Mouse (Mus musculus): ENCODE measurements around the gene Dlg4. TPM values are rescaled to one million over a fixed set of nuclear protein-coding genes. Genes with fewer than 3 reads are reported as not detected.

The Dlg4 gene
- 100 to 1,000 TPM; 718 to 731 TPM for total RNA-seq (2021)
- long read RNA-seq, experiment 1, full-length matches to known transcripts = 14 of 119 reads
- long read RNA-seq, experiment 1, partial matches to known transcripts = 93 of 119 reads
- long read RNA-seq, experiment 1, other reads (novel, unspliced or antisense) = 12 of 119 reads
- long read RNA-seq, experiment 2, full-length matches to known transcripts = 18 of 109 reads
- long read RNA-seq, experiment 2, partial matches to known transcripts = 80 of 109 reads
- long read RNA-seq, experiment 2, other reads (novel, unspliced or antisense) = 11 of 109 reads

GRCm38 (mm10) chr11:70016669-70017068 lies at the start of gene Dlg4:
Gene Dlg4 (plus strand): TSS chr11:70016942.
- DNase-seq (ENCODE audit: low spot score in 2 of 2) = no peak

GRCm38 (mm10) chr11:69968793-69969192 lies 47.9 kb upstream of the Dlg4 start:
- DNase-seq (ENCODE audit: low spot score in 2 of 2) = no peak

GRCm38 (mm10) chr11:69970222-69970621 lies 46.5 kb upstream of the Dlg4 start:
- DNase-seq (ENCODE audit: low spot score in 2 of 2) = no peak

DNA sequence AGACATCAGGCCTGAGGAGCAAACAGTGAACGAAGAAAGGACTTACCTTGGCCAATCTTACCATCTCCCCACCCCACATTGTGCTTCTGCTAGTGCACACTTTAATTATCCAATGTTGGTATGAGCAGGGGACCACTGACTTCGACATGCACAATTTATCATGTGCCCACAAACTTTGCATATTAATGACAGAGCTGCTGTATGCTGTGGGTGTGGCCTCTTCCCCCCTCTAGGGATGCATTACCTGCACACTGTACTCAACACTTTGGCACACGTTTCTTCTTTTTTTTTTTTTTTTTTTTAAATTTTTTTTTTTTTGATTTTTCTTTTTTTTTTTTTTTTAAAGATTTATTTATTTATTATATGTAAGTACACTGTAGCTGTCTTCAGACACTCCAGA lies 46.0 kb upstream of the Dlg4 start:
- no peak for DNase-seq (ENCODE audit: low spot score in 2 of 2)

DNA sequence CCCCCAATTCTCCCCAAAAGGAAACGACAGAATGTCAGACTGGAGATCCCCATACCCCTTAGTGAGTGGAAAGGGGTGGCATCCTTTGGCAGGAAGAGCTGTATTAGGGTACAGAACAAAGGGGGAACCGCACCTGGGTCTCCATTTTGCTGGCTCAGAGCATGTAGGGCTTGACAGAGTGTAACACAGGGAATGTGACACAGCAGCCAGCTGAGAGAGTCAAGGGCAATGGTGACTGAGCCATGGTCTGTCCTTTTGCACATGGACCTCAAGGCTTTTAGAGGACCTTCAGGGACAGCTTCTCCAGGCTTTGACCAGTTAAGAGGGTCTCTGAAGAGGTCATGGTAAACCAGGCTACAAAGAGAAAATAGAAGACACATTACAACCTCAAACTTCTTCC lies 41.8 kb upstream of the Dlg4 start:
- DNase-seq (ENCODE audit: low spot score in 2 of 2) = no peak

GRCm38 (mm10) chr11:69976271-69976670 lies 40.5 kb upstream of the Dlg4 start:
- DNase-seq (ENCODE audit: low spot score in 2 of 2) = no peak

DNA sequence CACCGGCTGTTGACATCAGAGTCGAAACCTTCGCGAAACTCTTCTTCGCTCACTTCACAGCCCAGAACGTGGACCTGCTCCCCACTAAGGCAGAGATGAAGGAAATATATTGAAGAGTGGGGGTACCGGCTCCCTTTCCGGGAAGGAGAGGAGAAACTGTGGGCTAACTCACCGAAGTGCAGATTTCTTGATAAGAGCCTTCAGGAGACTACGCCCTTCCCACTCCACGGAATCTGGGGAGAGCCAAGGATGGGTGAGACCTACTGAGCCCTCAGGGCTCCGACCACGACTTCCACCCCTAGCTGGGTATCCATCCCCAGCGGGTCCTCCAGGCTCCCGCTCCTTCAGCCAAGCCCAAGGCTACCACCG lies 36.9 kb upstream of the Dlg4 start:
- DNase-seq (ENCODE audit: low spot score in 2 of 2) = no peak

- DNase-seq (ENCODE audit: low spot score in 2 of 2) = peak; percentile 96 to 98
These were observed 36.3 kb upstream of the Dlg4 start for GRCm38 (mm10) chr11:69980196-69981140.

DNA sequence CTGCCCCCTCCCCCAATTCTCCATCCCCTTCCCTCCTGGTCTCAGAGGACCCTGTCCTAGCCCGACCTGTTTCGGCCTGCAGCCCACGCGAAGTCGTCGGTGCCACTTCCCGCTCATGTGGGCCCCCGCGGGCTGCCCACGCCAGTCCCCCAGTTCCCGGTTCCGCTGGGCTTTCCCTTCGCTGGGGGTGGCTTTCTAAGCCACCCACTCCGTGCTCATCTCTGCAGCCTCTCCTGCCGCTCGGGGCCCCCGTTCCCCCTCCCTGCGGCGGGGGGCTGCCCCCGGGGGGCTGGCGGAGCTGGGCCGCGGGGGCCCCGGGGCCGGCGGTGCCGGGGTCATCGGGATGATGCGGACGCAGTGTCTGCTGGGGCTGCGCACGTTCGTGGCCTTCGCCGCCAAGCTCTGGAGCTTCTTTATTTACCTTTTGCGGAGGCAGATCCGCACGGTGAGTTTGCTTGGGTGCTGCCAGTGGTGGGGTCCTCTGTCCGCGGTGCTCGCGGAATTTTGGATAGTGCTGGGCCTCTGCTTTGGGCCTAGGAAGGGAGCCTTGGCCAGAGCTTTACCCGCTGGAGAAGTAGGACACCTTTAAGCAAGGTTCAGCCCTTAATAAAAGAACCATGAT lies 35.5 kb upstream of the Dlg4 start, which contains the start of gene Ctdnep1:
Ctdnep1 (plus strand) TSS at position 16 of the 622 bp plus-strand sequence.
- peak in 1 of 2 experiments; percentile 43 for DNase-seq (ENCODE audit: low spot score in 2 of 2)

DNA sequence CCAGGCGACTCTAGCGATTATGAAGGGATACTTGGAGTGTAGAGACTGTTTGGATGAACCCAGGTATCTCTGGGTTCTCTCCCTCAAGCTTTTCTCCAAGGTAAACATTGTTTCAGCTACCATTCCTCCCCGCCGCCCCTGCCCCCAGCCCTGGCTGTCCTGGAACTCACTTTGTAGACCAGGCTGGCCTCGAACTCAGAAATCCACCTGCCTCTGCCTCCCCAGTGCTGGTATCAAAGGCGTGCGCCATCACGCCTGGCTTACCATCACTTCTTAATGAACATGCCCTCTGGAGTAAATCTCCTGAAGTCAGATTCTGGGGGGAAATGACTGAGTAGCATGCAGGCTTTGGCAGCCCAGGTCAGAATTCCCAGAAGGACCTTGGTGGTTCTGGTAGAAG lies 34.5 kb upstream of the Dlg4 start, which contains the start of gene Elp5:
Elp5 (minus strand) TSS at position 293 of the 400 bp plus-strand sequence.
- no peak for DNase-seq (ENCODE audit: low spot score in 2 of 2)

GRCm38 (mm10) chr11:69982877-69983276 lies 33.9 kb upstream of the Dlg4 start:
- no peak for DNase-seq (ENCODE audit: low spot score in 2 of 2)

DNA sequence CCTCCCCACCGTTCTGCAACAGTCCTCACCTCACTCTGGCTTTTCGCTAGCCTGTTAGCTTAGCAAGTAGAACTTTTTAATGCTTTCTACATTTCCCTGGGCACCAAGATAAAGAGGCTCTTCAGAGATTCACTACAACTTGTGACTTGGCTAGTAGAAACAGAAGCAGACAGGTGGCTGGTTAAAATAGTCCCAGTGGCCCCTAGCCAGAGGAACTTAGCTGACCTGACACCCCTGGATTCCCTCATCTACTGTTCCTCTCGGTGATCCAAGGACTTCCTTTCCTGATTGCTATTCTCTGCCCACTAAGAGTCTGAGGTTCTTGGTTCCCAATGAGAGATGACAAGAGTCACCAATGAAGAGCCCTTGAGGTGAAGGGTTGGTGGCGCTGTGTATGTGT lies 33.4 kb upstream of the Dlg4 start:
- DNase-seq (ENCODE audit: low spot score in 2 of 2) = no peak

DNA sequence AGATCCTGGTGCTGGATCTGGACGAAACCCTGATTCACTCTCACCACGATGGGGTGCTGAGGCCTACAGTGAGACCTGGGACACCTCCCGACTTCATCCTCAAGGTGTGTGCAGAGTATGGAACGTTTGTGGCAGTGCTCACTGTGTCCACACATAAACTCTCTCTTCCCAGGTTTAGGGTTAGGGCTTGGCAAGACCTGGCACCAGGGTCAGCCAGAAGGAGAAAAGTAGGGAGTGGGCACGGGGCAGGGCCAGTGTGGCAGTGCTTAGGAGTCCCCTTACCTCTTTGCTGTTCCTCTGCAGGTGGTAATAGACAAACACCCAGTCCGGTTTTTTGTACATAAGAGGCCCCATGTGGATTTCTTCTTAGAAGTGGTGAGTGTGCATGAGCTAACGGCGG lies 32.3 kb upstream of the Dlg4 start:
- no peak for DNase-seq (ENCODE audit: low spot score in 2 of 2)

- no peak for DNase-seq (ENCODE audit: low spot score in 2 of 2)
These were observed 26.8 kb upstream of the Dlg4 start for GRCm38 (mm10) chr11:69989949-69990348.

DNA sequence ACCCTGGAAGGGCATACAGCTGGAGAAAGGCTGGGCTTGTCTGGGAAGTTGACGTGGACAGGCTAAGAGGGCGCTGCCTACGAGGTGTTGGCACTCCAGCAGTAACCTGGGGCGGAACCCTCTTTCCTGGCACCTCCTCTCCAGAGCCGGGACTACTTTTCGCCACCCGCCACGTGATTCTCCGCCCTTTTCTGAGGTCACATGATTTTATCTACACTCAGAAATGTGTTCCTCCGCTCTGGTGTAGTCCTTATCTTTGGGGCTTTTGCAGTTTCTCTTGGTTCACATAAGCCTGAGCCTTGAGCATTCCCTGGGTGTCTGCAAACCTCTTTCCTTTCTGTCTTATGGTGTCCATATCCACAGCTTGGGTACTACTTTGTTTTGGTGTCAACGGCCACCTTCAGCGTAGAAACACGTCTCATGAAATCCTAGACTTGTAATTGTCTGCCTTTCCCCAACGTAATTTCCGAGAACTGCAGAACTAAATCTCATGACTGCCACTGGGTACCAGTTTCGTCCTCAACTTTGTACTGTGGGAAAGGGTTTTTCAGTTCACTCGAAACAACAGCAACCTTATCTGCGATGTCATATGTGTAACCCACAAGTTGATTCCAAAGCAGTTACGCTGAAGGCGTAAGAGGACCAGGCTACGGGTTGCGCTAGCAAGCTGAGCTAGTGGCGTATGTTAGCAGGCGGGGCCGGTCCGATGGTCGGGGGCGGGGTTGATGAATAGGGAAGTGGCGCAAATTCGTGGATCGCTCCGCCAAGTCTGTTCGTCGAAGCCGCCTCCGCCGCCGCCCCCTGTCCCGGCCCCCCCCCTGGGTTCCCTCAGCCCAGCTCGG lies 25.7 kb upstream of the Dlg4 start, which contains the start of gene Gabarap:
Gabarap (plus strand) TSS at position 294 of the 842 bp plus-strand sequence.
- peak; percentile 95 to 96 for DNase-seq (ENCODE audit: low spot score in 2 of 2)

- DNase-seq (ENCODE audit: low spot score in 2 of 2) = no peak
These were observed 25.0 kb upstream of the Dlg4 start for GRCm38 (mm10) chr11:69991711-69992110.

- no peak for DNase-seq (ENCODE audit: low spot score in 2 of 2)
These were observed 24.3 kb upstream of the Dlg4 start for GRCm38 (mm10) chr11:69992396-69992795.

GRCm38 (mm10) chr11:69992932-69993331 lies 23.8 kb upstream of the Dlg4 start:
- no peak for DNase-seq (ENCODE audit: low spot score in 2 of 2)

- no peak for DNase-seq (ENCODE audit: low spot score in 2 of 2)
These were observed 22.2 kb upstream of the Dlg4 start for GRCm38 (mm10) chr11:69994401-69995090.

- DNase-seq (ENCODE audit: low spot score in 2 of 2) = peak; percentile 95 to 97
These were observed 21.3 kb upstream of the Dlg4 start, which contains the start of gene Phf23 for GRCm38 (mm10) chr11:69995391-69995960. Gene Phf23 (plus strand): TSS chr11:69995777.
